Mouse (Mus musculus): ENCODE results near the gene Ermap. TPM values are rescaled to one million over a fixed set of nuclear protein-coding genes. Genes with fewer than 3 reads are reported as not detected.

Ermap gene
- total RNA-seq, 4 experiments from 2014 or later: 0.53 to 0.98 (median 0.78) TPM

DNA sequence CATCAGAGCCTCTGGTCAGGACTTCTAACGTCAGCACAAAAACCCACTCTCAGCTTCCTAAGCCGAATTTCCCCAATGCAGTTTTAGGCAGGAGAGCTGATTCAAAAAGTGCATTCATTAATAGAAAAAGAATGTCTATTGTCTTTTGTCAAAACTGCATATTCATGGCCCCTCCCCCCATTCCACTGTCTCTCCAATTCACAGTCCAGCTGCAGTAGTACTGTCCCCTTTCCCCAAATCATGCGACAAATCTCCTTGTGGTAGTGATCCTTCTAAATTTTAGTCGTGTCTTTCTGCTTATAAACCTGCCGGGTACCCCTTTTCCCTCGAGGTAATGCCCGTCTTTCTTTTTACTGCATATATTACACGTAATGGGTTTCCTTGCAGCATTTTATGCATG is 51.0 kb downstream of the Ermap start:
- no peak for DNase-seq (ENCODE audit: low spot score in 2 of 2)

- DNase-seq (ENCODE audit: low spot score in 2 of 2): peak in 1 of 2 experiments; percentile 80
These were observed 51.6 kb downstream of the Ermap start for GRCm38 (mm10) chr4:119138171-119138570.

- DNase-seq (ENCODE audit: low spot score in 2 of 2): no peak
These were observed 52.5 kb downstream of the Ermap start for GRCm38 (mm10) chr4:119137313-119137712.

GRCm38 (mm10) chr4:119133860-119134259 is 56.0 kb downstream of the Ermap start:
- no peak for DNase-seq (ENCODE audit: low spot score in 2 of 2)

DNA sequence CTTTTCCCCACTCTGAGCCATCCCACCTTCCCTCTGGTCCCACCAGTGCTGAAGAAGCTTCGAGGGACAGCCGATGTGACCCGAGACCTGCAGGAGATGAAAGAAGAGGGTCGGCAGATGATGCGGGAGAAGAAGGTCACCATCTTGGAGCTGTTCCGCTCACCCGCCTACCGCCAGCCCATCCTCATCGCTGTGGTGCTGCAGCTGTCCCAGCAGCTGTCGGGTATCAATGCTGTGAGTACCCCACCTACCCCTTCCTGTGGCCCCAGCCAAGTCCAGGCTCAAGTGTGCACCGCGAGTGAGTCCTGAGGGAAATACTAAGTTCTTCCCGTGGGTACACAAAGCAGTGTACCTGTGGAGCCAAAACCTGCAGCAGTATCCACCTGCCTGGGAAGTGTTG is 56.5 kb downstream of the Ermap start:
- no peak for DNase-seq (ENCODE audit: low spot score in 2 of 2)

DNA sequence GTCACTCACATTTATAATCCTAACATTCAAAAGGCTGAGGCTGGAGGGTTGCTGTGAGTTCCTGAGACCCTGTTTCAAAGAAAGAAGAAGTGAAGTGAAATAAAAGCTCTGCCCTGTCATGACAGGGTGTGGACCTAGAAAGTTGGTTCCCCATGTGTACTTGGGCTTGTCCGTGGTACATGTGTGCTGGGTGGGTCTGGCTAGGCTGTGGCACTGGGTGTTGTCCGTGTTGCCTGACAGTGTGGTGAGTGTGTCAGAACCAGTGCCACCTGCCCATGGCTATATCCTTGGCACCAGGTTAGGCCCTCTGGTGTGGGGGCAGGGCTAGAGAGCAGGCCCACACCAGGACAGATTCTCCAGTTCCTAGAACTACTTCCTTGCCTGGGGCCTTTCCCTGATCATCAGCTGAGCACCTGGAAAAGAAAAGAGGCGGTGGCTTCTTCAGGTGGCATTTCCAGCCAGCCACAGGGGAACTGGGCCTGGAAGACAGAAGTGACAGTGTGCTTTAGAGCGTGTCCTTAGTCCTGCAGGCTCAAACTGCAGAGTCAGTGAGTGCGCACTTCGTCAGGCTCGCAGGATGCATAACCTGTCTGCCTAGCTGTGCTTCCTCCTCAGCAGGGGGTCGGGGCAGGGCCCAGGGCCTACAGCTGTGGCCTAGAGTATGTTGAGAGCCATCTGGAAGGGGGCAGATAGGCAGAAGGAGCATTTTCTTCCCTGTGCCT is 58.5 kb downstream of the Ermap start:
- DNase-seq (ENCODE audit: low spot score in 2 of 2): no peak

- DNase-seq (ENCODE audit: low spot score in 2 of 2): no peak
These were observed 60.7 kb downstream of the Ermap start for GRCm38 (mm10) chr4:119129096-119129495.

DNA sequence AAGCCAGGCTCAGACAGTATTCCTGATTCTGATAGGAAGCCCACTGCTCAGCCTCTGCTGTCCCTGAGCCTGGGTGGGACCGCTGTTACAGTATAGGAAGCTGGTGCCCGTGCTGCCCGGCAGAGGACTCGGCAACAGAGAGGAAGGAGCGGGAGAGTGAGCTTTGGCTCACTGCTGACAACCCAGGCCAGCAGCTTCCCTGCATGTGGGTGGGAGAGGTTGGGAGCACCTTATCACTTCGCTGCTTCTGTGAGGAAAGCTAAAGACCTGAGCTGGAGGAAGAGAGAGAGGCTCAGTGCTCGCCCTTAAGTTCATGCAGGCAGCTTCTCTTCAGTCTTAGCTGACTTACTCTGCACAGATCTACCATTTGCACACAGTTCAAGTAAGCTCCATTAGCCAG is 61.3 kb downstream of the Ermap start:
- no peak for DNase-seq (ENCODE audit: low spot score in 2 of 2)

GRCm38 (mm10) chr4:119127229-119127628 is 62.6 kb downstream of the Ermap start:
- no peak for DNase-seq (ENCODE audit: low spot score in 2 of 2)

GRCm38 (mm10) chr4:119125577-119126270 is 64.1 kb downstream of the Ermap start:
- DNase-seq (ENCODE audit: low spot score in 2 of 2): no peak

Small RNA genes within 50 kb of the gene (microRNA-seq; reads per million reads assigned to microRNA genes)
- gene Mir1957a: 0 reads per million in 2 experiments

Other genes with a start within 250 kb of the Ermap start
- gene Lao1, start 228.4 kb downstream of the Ermap start, total RNA-seq (2022): under 1 TPM in 2 of 4 experiments, not detected in 2; 0.37 to 0.42 TPM
- 100 to 1,000 TPM in 1 of 4 experiments, 10 to 100 TPM in 3; 83.3 to 103 (median 92.3) TPM for gene Slc2a1, start 81.3 kb downstream of the Ermap start, total RNA-seq (2022)
- gene Zfp691, start 15.8 kb downstream of the Ermap start, total RNA-seq (2022): 1 to 10 TPM; 6.6 to 7.9 (median 7.3) TPM
- gene Svbp, start 5.3 kb upstream of the Ermap start, total RNA-seq (2022): 10 to 100 TPM; 15.2 to 18.2 (median 16.4) TPM
- gene Tmem269, start 28.2 kb upstream of the Ermap start, total RNA-seq (2022): under 1 TPM; 0.37 to 0.72 (median 0.55) TPM
- gene AU022252, start 42.7 kb upstream of the Ermap start, total RNA-seq (2022): 10 to 100 TPM; 21.6 to 30.7 (median 28.2) TPM
- gene P3h1, start 42.9 kb upstream of the Ermap start, total RNA-seq (2022): 1 to 10 TPM; 7.0 to 8.9 (median 8.0) TPM
- under 1 TPM in 3 of 4 experiments, not detected in 1; 0.13 to 0.60 (median 0.53) TPM for gene Cldn19, start 65.4 kb upstream of the Ermap start, total RNA-seq (2022)
- 100 to 1,000 TPM; 177 to 201 (median 189) TPM for gene Ybx1, start 104.6 kb upstream of the Ermap start, total RNA-seq (2022)
- gene Ppih, start 130.5 kb upstream of the Ermap start, total RNA-seq (2022): 10 to 100 TPM; 15.9 to 18.6 (median 17.5) TPM
- 10 to 100 TPM; 20.9 to 24.6 (median 23.2) TPM for gene Ccdc30, start 225.5 kb upstream of the Ermap start, total RNA-seq (2022)
- 1 to 10 TPM; 5.0 to 6.8 (median 6.0) TPM for gene Ppcs, start 232.4 kb upstream of the Ermap start, total RNA-seq (2022)
- 1 to 10 TPM in 1 of 4 experiments, under 1 TPM in 3; 0.46 to 1.2 (median 0.76) TPM for gene Zmynd12, start 232.8 kb upstream of the Ermap start, total RNA-seq (2022)

All from left cerebral cortex, adult 8-10 months (tissue).